Mouse (Mus musculus) layer of hippocampus, postnatal 14 days (tissue): ENCODE results near the gene Uchl1. TPM values are rescaled to one million over a fixed set of nuclear protein-coding genes. Genes with fewer than 3 reads are reported as not detected.

ENCODE experiments used
- DNase-seq, 2 experiments: peaks; one replicate each; pipeline ENCODE4 v3.0.0; 2021 to 2022; ENCODE audit warnings: low spot score in 2 of 2, mixed read lengths in 1 of 2
- total RNA-seq, 2 experiments: library from RNA; stranded (reverse); gene quantifications; 2 replicates each; pipeline ENCODE4 v1.2.3; 2021

Uchl1 gene
- total RNA-seq, 2 experiments from 2014 or later = 1,065 to 1,083 TPM

- no peak for DNase-seq
These were observed 27.6 kb downstream of the Uchl1 start for GRCm38 (mm10) chr5:66703317-66704004.

GRCm38 (mm10) chr5:66707859-66708258, 32.0 kb downstream of the Uchl1 start:
- no peak for DNase-seq

GRCm38 (mm10) chr5:66710445-66711019, 34.6 kb downstream of the Uchl1 start:
- DNase-seq = peak in 1 of 2 experiments; percentile 54

- no peak for DNase-seq
These were observed 36.9 kb downstream of the Uchl1 start for GRCm38 (mm10) chr5:66712801-66713200.

- no peak for DNase-seq
These were observed 39.6 kb downstream of the Uchl1 start for GRCm38 (mm10) chr5:66715498-66715931.

GRCm38 (mm10) chr5:66717931-66718330, 42.0 kb downstream of the Uchl1 start:
- DNase-seq = no peak

GRCm38 (mm10) chr5:66718413-66718812, 42.5 kb downstream of the Uchl1 start:
- DNase-seq = no peak

- no peak for DNase-seq
These were observed 43.0 kb downstream of the Uchl1 start for GRCm38 (mm10) chr5:66718880-66719279.

- no peak for DNase-seq
These were observed 45.0 kb downstream of the Uchl1 start for GRCm38 (mm10) chr5:66720921-66721320.

- no peak for DNase-seq
These were observed 46.7 kb downstream of the Uchl1 start for GRCm38 (mm10) chr5:66722586-66722985.

GRCm38 (mm10) chr5:66723037-66723436, 47.1 kb downstream of the Uchl1 start:
- no peak for DNase-seq

- no peak for DNase-seq
These were observed 47.7 kb downstream of the Uchl1 start for GRCm38 (mm10) chr5:66723626-66724025.

- no peak for DNase-seq
These were observed 53.4 kb downstream of the Uchl1 start for GRCm38 (mm10) chr5:66729306-66729705.

GRCm38 (mm10) chr5:66730621-66731301, 54.9 kb downstream of the Uchl1 start:
- DNase-seq = peak; percentile 35 to 71

- DNase-seq = no peak
These were observed 55.4 kb downstream of the Uchl1 start for GRCm38 (mm10) chr5:66731302-66731697.

GRCm38 (mm10) chr5:66733556-66733955, 57.7 kb downstream of the Uchl1 start:
- DNase-seq = no peak

Other genes starting within 250 kb of the Uchl1 start
- gene Apbb2, start 57.3 kb upstream of the Uchl1 start, total RNA-seq = 10 to 100 TPM; 63.0 to 68.4 TPM
- 100 to 1,000 TPM; 111 to 115 TPM for gene Limch1, start 69.7 kb downstream of the Uchl1 start, total RNA-seq